Comparison of ENCODE assay signal across 14 mouse cellular contexts in the genomic region with DNA sequence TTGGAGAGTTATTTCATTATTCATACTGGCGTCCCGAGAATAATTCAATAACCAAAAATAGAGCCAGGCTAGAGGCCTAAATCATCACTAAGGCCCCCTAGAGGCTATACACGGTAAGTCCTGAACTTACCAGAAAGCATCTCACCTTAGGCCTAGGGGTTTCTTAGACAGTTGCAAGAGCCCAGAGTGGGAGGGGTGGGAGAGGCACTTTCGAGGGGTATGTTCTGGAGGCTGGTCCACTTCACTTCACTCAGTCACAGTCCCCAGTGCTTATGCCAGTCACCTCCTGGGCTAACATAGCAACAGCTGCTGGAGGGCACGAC.
A peak's percentile ranks its signal among the peaks of the same experiment; 100 is the strongest.
DNase-seq lines count a peak whose midpoint lies in the region; ATAC-seq and TF ChIP-seq lines count a peak whose summit lies in the region.
"Had no signal": no experiment of that assay in that cellular context is flagged by ENCODE, and none has a peak within 500 bp of the region (broad histone marks: within the 10 kb centered on the region; RNA-seq: fewer than 3 reads in every experiment).

No protein-coding gene starts in this region.

- H3K9me3 ChIP-seq in forebrain, embryonic 13.5 days (replicated peaks), result no peaks in the 10 kb centered on the region
- H3K9me3 ChIP-seq in forebrain, embryonic 12.5 days, result no peaks in the 10 kb centered on the region
- H3K9me3 ChIP-seq in midbrain, embryonic 11.5 days (ENCODE audit: control insufficient read depth, low read length), result no peaks in the 10 kb centered on the region
- no peaks in the 10 kb centered on the region for H3K9me3 ChIP-seq in midbrain, postnatal 0 days (ENCODE audit: low read length)
- H3K9me3 ChIP-seq in E14TG2a.4 (ENCODE audit: low read length), result no peaks in the 10 kb centered on the region
- no peaks in the 10 kb centered on the region for H3K9me3 ChIP-seq in intestine, embryonic 16.5 days (ENCODE audit: control insufficient read depth, low read length)
- H3K9me3 ChIP-seq: embryonic facial prominence, embryonic 15.5 days; heart, embryonic 15.5 days; hindbrain, embryonic 15.5 days; limb, embryonic 13.5 days; midbrain, embryonic 15.5 days; neural tube, embryonic 12.5 days had no signal

- DNase-seq in midbrain, embryonic 11.5 days (ENCODE audit: low spot score, missing footprints), result no peak
- DNase-seq in midbrain, postnatal 0 days (ENCODE audit: low spot score), result no peak
- DNase-seq in adrenal gland, adult 18-20 months (ENCODE audit: low spot score in 2 of 2), result no peak

- no peaks in the 10 kb centered on the region for H3K27me3 ChIP-seq in forebrain, embryonic 13.5 days
- no peaks in the 10 kb centered on the region for H3K27me3 ChIP-seq in forebrain, embryonic 12.5 days
- no peaks in the 10 kb centered on the region for H3K27me3 ChIP-seq in midbrain, embryonic 11.5 days (ENCODE audit: control insufficient read depth, insufficient read depth, low read length)
- H3K27me3 ChIP-seq in midbrain, postnatal 0 days (ENCODE audit: insufficient read depth, low read length), result no peaks in the 10 kb centered on the region
- no peaks in the 10 kb centered on the region for H3K27me3 ChIP-seq in E14TG2a.4 (ENCODE audit: insufficient read depth, low read length)
- H3K27me3 ChIP-seq in intestine, embryonic 16.5 days (replicated peaks; ENCODE audit: control insufficient read depth, insufficient read depth, low read length), result no peaks in the 10 kb centered on the region
- H3K27me3 ChIP-seq: embryonic facial prominence, embryonic 15.5 days; heart, embryonic 15.5 days; hindbrain, embryonic 15.5 days; limb, embryonic 13.5 days; midbrain, embryonic 15.5 days; neural tube, embryonic 12.5 days had no signal

- WGBS in forebrain, embryonic 13.5 days, result 80% methylated on average over 5 of the region's 5 CpGs
- 83% methylated on average over 5 of the region's 5 CpGs for WGBS in forebrain, embryonic 12.5 days
- 76% methylated on average over 5 of the region's 5 CpGs for WGBS in midbrain, embryonic 11.5 days
- 80% methylated on average over 5 of the region's 5 CpGs for WGBS in midbrain, postnatal 0 days
- WGBS in intestine, embryonic 16.5 days, result 75% methylated on average over 5 of the region's 5 CpGs

- no peak for TF ChIP-seq CTCF in midbrain, postnatal 0 days (IDR thresholded peaks at IDR 0.05)
- peak; percentile 31; the same call in 1 of the 2 replicates for TF ChIP-seq CTCF in E14TG2a.4 (conservative IDR thresholded peaks at IDR 0.05; ENCODE audit: low read length)

- H3K27ac ChIP-seq in forebrain, embryonic 13.5 days, result no peak overlapping the region
- no peak overlapping the region for H3K27ac ChIP-seq in forebrain, embryonic 12.5 days
- no peak overlapping the region for H3K27ac ChIP-seq in midbrain, embryonic 11.5 days (ENCODE audit: low read depth, low read length)
- H3K27ac ChIP-seq in midbrain, postnatal 0 days (ENCODE audit: low read depth, low read length), result no peak overlapping the region
- no peak overlapping the region for H3K27ac ChIP-seq in intestine, embryonic 16.5 days (ENCODE audit: low read length)
- H3K27ac ChIP-seq: embryonic facial prominence, embryonic 15.5 days; heart, embryonic 15.5 days; hindbrain, embryonic 15.5 days; limb, embryonic 13.5 days; midbrain, embryonic 15.5 days; neural tube, embryonic 12.5 days had no signal

- H3K4me1 ChIP-seq in forebrain, embryonic 13.5 days, result no peaks in the 10 kb centered on the region
- no peaks in the 10 kb centered on the region for H3K4me1 ChIP-seq in forebrain, embryonic 12.5 days
- H3K4me1 ChIP-seq in midbrain, embryonic 11.5 days (ENCODE audit: control insufficient read depth, insufficient read depth, low read length), result no peaks in the 10 kb centered on the region
- no peaks in the 10 kb centered on the region for H3K4me1 ChIP-seq in midbrain, postnatal 0 days (ENCODE audit: insufficient read depth, low read length)
- H3K4me1 ChIP-seq in E14TG2a.4 (replicated peaks; ENCODE audit: low read depth, low read length), result no peaks in the 10 kb centered on the region
- H3K4me1 ChIP-seq in intestine, embryonic 16.5 days (ENCODE audit: control insufficient read depth, insufficient read depth, low read length), result no peaks in the 10 kb centered on the region
- H3K4me1 ChIP-seq: embryonic facial prominence, embryonic 15.5 days; heart, embryonic 15.5 days; hindbrain, embryonic 15.5 days; limb, embryonic 13.5 days; midbrain, embryonic 15.5 days; neural tube, embryonic 12.5 days had no signal

- no peak overlapping the region for H3K9ac ChIP-seq in forebrain, embryonic 13.5 days
- H3K9ac ChIP-seq in forebrain, embryonic 12.5 days, result no peak overlapping the region
- H3K9ac ChIP-seq in midbrain, embryonic 11.5 days (ENCODE audit: low read length), result no peak overlapping the region
- H3K9ac ChIP-seq in midbrain, postnatal 0 days (replicated peaks; ENCODE audit: low read length, poor library complexity, severe bottlenecking), result no peak overlapping the region
- no peak overlapping the region for H3K9ac ChIP-seq in intestine, embryonic 16.5 days (ENCODE audit: low read depth, low read length)
- H3K9ac ChIP-seq: embryonic facial prominence, embryonic 15.5 days; heart, embryonic 15.5 days; hindbrain, embryonic 15.5 days; limb, embryonic 13.5 days; midbrain, embryonic 15.5 days; neural tube, embryonic 12.5 days had no signal

- H3K4me2 ChIP-seq in forebrain, embryonic 13.5 days, result no peak overlapping the region
- no peak overlapping the region for H3K4me2 ChIP-seq in forebrain, embryonic 12.5 days
- H3K4me2 ChIP-seq in midbrain, embryonic 11.5 days, result no peak overlapping the region
- no peak overlapping the region for H3K4me2 ChIP-seq in midbrain, postnatal 0 days (ENCODE audit: low read depth, low read length, poor library complexity, severe bottlenecking)
- H3K4me2 ChIP-seq in intestine, embryonic 16.5 days (ENCODE audit: low read depth, low read length), result no peak overlapping the region

- H3K4me3 ChIP-seq in forebrain, embryonic 13.5 days, result no peak overlapping the region
- no peak overlapping the region for H3K4me3 ChIP-seq in forebrain, embryonic 12.5 days (replicated peaks)
- no peak overlapping the region for H3K4me3 ChIP-seq in midbrain, embryonic 11.5 days (ENCODE audit: low read depth, low read length)
- H3K4me3 ChIP-seq in midbrain, postnatal 0 days (ENCODE audit: low read depth, low read length), result no peak overlapping the region
- no peak overlapping the region for H3K4me3 ChIP-seq in E14TG2a.4 (replicated peaks; ENCODE audit: low read length)
- H3K4me3 ChIP-seq in intestine, embryonic 16.5 days (ENCODE audit: low read length), result no peak overlapping the region
- H3K4me3 ChIP-seq: embryonic facial prominence, embryonic 15.5 days; hindbrain, embryonic 15.5 days; midbrain, embryonic 15.5 days; neural tube, embryonic 12.5 days had no signal

- H3K36me3 ChIP-seq in forebrain, embryonic 13.5 days (ENCODE audit: poor library complexity, severe bottlenecking), result no peaks in the 10 kb centered on the region
- no peaks in the 10 kb centered on the region for H3K36me3 ChIP-seq in forebrain, embryonic 12.5 days (replicated peaks)
- no peaks in the 10 kb centered on the region for H3K36me3 ChIP-seq in midbrain, embryonic 11.5 days (ENCODE audit: control insufficient read depth, insufficient read depth, low read length)
- no peaks in the 10 kb centered on the region for H3K36me3 ChIP-seq in midbrain, postnatal 0 days (ENCODE audit: insufficient read depth, low read length)
- no peaks in the 10 kb centered on the region for H3K36me3 ChIP-seq in E14TG2a.4 (ENCODE audit: insufficient read depth, low read length)
- H3K36me3 ChIP-seq in intestine, embryonic 16.5 days (ENCODE audit: control insufficient read depth, insufficient read depth, low read length), result no peaks in the 10 kb centered on the region
- H3K36me3 ChIP-seq: embryonic facial prominence, embryonic 15.5 days; heart, embryonic 15.5 days; hindbrain, embryonic 15.5 days; limb, embryonic 13.5 days; midbrain, embryonic 15.5 days; neural tube, embryonic 12.5 days had no signal

- ATAC-seq in forebrain, embryonic 13.5 days, result peak; percentile 38; the same call in 1 of the 2 replicates
- no peak for ATAC-seq in forebrain, embryonic 12.5 days (ENCODE audit: low FRiP score)
- ATAC-seq in midbrain, embryonic 11.5 days (ENCODE audit: low FRiP score), result 0 out of 2 replicates have a peak, but pooled peaks have one; percentile 40
- no peak for ATAC-seq in midbrain, postnatal 0 days (ENCODE audit: low FRiP score)
- peak; percentile 51; the same call in 1 of the 2 replicates for ATAC-seq in megakaryocyte, adult 5-6 weeks (ENCODE audit: poor library complexity, severe bottlenecking)
- no peak for ATAC-seq in intestine, embryonic 16.5 days

Comparison
In these comparisons a context has a peak if more than half of its experiments do, and no peak if none do; other contexts are left out.
1. ATAC-seq: peak in forebrain, embryonic 13.5 days (single experiment), midbrain, embryonic 11.5 days (single experiment) and megakaryocyte, adult 5-6 weeks (single experiment); none in forebrain, embryonic 12.5 days (single experiment), midbrain, postnatal 0 days (single experiment) and intestine, embryonic 16.5 days (single experiment).